Mouse (Mus musculus) liver, adult 2 months (tissue): ENCODE measurements at regions not wholly inside any gene's neighbourhood (a gene's known extent, or its start where the extent isn't known, plus 50 kb on each side); places are given as distances from the start of the nearest gene placed in this dataset.

ENCODE experiments used
- CTCF ChIP-seq: fragments of 200-500 bp; IDR thresholded peaks from 2 replicates; pipeline ENCODE4 v1.5.1; 2011; ENCODE audit warnings: low read depth, low read length, control low read depth
- POLR2A ChIP-seq: fragments of 200-500 bp; IDR thresholded peaks from 2 replicates; pipeline ENCODE4 v1.6.1; 2011; ENCODE audit warnings: low read length, control low read depth; ENCODE audit not compliant: insufficient read depth; ENCODE audit errors: extremely low read depth

DNA sequence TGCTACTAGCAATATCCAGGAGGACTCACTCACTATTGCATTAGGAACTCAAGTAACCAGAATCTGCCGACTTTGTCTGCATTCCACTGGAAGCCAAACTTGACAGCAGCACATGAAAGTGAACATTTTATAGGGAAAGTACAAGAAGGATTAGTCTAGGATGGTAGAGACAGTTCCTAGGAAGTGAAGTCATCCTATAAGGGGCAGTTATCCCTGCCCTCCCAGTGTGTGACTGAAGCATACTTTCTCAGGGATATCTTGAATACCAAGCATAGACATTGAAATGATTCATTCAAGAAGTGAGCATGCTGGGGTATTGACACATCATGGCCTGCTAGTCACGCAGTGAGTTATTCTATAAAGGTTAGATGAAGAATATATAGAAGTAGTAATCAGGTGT, 632.2 kb upstream of the Zeb2 start:
- no peak for TF ChIP-seq CTCF
- no peak for TF ChIP-seq POLR2A
